Mouse (Mus musculus): ENCODE data around the gene Eid1.

The Eid1 gene

GRCm38 (mm10) chr2:125672957-125673631 lies at the start of gene Eid1:
Gene Eid1 (plus strand): TSS chr2:125673095.
- DNase-seq (ENCODE audit: low spot score): peak; percentile 75

- DNase-seq (ENCODE audit: low spot score): no peak
These were observed 49.7 kb upstream of the Eid1 start for GRCm38 (mm10) chr2:125623211-125623610.

GRCm38 (mm10) chr2:125624127-125624685 lies 48.7 kb upstream of the Eid1 start:
- DNase-seq (ENCODE audit: low spot score): no peak

GRCm38 (mm10) chr2:125624837-125625351 lies 48.0 kb upstream of the Eid1 start, which contains the start of gene Cep152:
Gene Cep152 (minus strand): TSS chr2:125625113.
- DNase-seq (ENCODE audit: low spot score): peak; percentile 96

DNA sequence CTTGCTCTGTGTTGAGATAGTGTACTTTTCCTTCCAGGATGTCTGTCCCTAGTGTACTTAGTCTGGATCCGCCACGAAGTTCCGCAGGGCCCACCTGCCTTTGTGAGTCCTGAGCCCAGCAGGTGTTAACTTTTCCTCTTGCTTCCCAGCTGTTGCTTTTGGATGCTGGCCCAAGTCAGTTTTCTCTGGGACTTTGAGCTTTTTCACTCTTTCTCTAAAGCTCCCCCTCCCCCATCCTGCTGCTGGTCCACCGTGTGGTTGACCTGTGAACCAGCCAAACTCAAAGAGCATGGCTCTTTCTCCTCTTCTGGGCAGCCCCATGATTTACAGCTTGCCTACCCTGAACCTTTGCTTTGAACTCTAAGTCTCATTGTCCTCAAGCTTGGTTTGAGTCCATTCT lies 46.4 kb upstream of the Eid1 start:
- DNase-seq (ENCODE audit: low spot score): no peak

DNA sequence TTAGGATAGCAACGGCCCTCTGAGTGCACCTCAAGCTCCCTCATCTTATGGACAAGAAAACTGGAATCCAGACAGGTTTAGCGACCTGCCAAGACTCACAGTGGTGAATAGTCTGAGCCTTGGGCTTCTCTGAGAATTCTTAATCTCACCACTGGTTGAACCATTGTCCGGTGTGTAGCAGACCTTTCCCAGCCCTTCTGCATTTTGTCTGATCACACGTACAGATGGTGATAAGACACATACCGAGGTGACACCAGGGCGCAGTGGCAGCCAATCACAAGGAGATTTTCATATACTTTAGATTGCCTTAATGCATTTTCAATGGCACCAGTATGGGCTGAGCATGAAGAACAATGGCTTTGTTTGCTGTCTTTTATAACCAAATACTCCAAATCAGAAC lies 44.4 kb upstream of the Eid1 start:
- no peak for DNase-seq (ENCODE audit: low spot score)

DNA sequence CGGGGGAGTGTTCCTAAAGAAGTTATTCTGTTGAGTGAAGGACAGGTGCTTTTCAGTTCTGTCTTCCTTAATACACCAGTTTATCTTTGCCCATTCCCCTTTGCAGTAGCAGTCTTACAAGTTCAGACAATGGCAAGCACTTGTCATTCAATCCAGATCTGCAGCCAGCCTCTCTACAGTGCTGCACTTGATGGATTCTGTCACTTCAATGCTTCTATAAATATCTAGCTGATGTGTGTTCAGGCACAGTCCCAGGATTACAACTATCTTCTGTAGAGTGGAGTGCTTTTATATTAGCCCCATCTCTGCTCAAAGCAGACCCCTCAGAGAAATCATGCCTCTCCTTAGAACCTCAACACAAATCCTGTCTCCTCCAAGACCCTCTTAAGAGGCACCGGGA lies 42.9 kb upstream of the Eid1 start:
- DNase-seq (ENCODE audit: low spot score): no peak

- DNase-seq (ENCODE audit: low spot score): no peak
These were observed 35.6 kb upstream of the Eid1 start for GRCm38 (mm10) chr2:125637331-125637730.

- DNase-seq (ENCODE audit: low spot score): no peak
These were observed 28.0 kb upstream of the Eid1 start for GRCm38 (mm10) chr2:125644912-125645311.

DNA sequence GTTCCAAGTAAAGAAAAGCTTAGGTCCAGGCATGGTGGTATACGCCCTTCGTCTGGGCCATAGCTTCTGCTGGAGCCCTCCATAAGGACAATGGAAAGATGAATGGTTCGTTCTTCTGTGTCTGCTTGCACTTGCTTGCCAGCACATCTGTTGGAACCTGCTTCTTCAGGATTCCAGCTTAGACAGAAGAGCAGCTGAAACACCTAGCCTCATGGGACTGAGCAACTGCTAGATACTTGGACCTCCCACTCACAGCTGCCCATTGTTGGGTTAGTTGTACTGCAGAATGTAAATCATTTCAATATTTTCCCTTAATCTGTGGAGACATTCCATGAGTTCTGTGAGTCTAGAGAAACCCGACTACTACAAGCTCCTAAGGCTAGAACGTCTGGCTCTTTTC lies 22.9 kb upstream of the Eid1 start:
- DNase-seq (ENCODE audit: low spot score): no peak

DNA sequence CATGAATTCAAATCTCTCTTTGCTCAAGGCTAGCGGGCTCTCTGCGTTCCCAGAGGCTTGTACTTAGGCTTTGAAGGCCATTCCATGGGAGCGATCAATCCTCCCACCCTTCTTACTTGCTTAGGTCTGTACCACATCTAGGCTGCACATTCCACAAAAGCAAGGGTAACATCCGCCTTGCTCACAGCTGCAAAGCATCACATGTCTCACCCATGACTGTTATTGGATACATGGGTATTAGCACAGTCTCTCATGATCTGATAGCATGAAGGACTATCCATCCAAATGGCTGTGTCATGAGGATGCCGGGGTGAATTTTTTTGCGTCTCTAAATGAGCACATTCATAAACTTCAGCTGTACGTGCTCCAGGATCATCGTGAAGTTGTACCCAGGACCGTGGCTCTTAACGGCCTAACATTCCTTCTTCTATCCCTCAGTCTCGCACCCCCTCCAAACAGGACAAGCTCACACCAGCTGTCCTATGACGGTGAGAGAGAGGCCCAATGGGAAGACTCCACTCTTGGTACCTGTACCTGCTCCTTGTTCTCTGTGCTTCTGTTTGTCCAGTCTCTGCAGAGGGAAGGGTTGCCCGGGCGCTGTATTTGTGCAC lies 22.0 kb upstream of the Eid1 start:
- no peak for DNase-seq (ENCODE audit: low spot score)

GRCm38 (mm10) chr2:125651563-125651962 lies 21.3 kb upstream of the Eid1 start:
- DNase-seq (ENCODE audit: low spot score): no peak

- DNase-seq (ENCODE audit: low spot score): no peak
These were observed 19.6 kb upstream of the Eid1 start for GRCm38 (mm10) chr2:125653286-125653685.

DNA sequence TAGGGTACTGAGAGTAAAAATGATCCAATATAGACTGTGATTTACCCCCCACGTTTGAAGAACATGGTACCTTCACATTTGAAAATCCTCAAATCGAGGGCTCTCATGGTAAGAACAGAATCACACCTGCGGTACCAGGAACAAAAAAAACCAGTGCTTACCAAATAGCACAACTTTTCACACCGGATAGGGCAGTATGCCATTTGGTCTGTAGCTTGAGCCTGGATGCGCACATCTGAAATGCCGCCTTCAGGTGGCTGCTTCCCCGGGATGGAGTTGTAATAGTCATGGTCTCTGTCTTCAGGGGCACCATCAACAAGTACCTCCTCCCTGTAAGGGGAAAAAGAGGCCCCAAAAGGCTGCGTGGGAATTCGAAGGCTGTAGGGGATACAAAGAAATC lies 17.5 kb upstream of the Eid1 start:
- no peak for DNase-seq (ENCODE audit: low spot score)

- peak; percentile 48 for DNase-seq (ENCODE audit: low spot score)
These were observed 12.9 kb upstream of the Eid1 start for GRCm38 (mm10) chr2:125659823-125660536.

DNA sequence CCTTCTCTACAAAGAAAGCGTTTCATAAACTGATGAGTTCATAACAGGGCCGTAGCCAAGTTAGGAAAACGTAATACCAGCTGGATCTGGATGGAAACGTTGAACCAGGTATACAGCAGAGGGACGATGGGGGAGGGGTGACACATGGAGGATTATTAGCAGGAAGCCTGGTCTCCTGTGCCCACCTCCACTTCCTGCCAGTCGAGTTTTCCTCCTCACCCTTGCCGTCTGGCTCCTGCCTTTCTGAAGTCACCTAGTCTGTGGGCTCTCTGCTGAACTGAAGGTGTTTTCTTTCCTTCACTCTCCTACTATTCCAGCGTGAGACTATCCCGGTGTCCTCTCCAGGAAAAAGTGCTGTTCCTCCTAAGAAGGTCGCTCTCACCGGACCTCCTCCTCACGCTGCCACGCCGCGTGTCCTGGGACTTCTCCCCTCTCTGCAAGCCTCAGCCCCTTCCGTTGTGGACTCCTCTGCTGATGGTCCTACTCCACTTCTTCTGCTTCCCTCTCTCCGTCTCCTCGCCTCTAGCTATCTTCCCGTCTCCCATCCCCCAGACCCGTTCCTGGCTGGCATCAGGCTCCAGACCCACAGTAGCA lies 12.3 kb upstream of the Eid1 start:
- DNase-seq (ENCODE audit: low spot score): no peak

DNA sequence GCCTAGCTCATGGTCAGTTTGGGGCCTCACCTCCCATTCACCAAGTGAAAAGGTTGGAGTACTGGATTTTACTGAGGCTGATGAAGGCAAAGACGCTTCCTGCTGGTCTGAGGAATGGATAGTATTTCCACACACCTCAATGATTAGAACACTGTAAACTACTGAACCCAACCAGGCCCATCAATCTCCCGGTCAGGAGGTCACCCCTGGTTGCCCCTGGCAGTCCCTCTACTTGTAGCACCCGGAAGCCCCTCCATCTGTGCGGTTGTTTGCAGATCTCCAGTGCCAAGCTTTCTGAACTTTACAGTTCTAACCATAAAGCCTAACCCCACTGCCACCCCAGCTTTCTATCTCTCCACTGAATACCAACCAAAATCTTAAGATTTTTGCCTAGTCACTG lies 11.7 kb upstream of the Eid1 start:
- DNase-seq (ENCODE audit: low spot score): no peak

GRCm38 (mm10) chr2:125662517-125662916 lies 10.4 kb upstream of the Eid1 start:
- no peak for DNase-seq (ENCODE audit: low spot score)

DNA sequence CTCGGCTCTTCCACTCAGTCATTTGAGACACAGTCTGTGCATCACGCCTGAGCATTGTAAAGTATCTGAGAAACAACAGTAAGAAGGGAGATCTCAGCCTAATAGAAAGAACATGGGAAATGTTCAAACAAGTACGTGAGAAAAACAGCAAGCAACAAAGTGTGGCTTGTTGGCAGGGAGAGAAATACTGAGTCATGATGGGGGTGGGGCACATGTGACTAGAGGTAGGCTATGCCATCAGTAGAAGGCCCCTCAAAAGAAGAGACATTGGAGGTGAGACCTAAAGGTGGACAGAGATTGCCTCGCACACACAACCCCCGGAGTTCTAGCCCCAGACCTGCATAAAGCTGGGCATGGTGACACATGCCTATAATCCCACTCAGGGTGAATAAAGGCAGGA lies 7.7 kb upstream of the Eid1 start:
- DNase-seq (ENCODE audit: low spot score): no peak

DNA sequence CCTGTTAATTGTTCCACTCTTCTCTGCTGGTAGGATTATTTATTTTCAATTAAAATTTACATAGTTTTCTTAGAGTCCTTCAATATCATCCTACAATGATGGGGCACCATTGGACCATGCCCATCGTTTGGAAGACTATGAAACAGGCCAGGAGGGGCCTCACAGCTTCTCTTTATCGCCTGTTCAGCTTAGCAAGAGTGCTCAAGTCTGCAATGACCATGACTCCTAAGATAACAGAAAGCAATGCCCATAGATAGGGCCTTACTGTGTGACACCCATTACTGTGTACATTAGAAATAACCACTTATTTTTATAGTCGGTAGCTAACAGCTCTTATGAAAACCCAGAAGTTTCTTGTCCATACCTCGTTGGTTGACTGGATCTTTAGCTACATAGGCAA lies 7.0 kb upstream of the Eid1 start:
- DNase-seq (ENCODE audit: low spot score): no peak

DNA sequence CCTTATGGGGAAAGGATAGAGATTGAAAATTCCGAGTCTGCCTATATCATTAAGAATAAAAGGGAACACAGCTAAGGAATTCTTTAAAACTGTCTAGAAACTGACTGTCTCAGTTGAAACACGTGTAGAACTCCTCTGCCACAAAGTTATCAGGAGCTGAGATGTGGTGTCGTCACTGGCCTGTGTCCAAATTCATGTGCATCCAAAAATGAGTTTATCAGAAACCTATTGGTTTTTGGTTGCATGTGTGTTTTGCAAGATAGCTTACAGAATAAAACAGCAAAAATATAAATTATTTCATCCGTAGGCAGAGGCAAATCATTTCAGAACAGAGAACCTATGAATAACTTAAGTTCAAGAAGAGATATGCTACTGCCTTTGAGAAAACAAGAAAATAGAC lies 6.2 kb upstream of the Eid1 start:
- no peak for DNase-seq (ENCODE audit: low spot score)

- no peak for DNase-seq (ENCODE audit: low spot score)
These were observed 5.7 kb upstream of the Eid1 start for GRCm38 (mm10) chr2:125667184-125667583.
